Mouse (Mus musculus) heart, postnatal 0 days (tissue): ENCODE measurements around the gene C1ql4.

ENCODE experiments used
- CTCF ChIP-seq: IDR thresholded peaks from 2 replicates; pipeline ENCODE4 v1.5.1; 2016; ENCODE audit warnings: antibody characterized with exemption, control low read depth, low read depth
- EP300 ChIP-seq: IDR thresholded peaks from 2 replicates; pipeline ENCODE4 v1.6.1; 2016; ENCODE audit warnings: antibody characterized with exemption, low read depth

DNA sequence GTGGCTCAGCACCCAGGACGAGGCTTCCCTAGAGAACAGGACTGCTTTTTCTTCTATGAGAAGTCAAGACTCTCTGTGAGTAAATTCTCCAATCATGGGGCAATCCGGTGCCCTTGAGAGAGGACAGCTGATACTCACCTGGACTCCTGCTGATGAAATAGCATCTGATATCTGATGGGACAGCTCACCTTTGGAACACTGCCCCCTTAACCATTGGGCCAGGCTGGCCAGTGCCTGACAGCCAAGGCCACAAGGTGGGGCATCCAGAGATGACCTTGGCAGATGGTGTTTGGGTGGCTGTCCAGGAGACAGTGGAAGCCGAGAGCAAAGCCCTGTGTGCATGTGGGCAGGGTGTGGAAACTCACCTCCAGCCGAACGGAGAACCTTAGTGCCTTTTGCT is 45.3 kb downstream of the C1ql4 start:
- TF ChIP-seq CTCF (no peak), EP300 (no peak)
